Mouse (Mus musculus): Measurements from ENCODE around the gene Sh3tc1.

GRCm38 (mm10) chr5:35703814-35704213, 36.0 kb downstream of the Sh3tc1 start:
- TF ChIP-seq CTCF (conservative IDR thresholded peaks at IDR 0.05; ENCODE audit: low read length) (no peak), POU5F1 (IDR thresholded peaks at IDR 0.05; ENCODE audit: borderline replicate concordance, low read length) (no peak), NANOG (IDR thresholded peaks at IDR 0.05; ENCODE audit: borderline replicate concordance, low read length) (no peak)

All from E14TG2a.4 (cell line).